Mouse (Mus musculus) neural tube, postnatal 0 days (tissue): ENCODE results near the gene Atp6v0e2. TPM values are rescaled to one million over a fixed set of nuclear protein-coding genes. Genes with fewer than 3 reads are reported as not detected.

Source experiments
- polyA plus RNA-seq: library from polyadenylated mRNA; unstranded; fragments of >200 nt; fragmentation: Nextera tagmentation; extraction: Ambion mirVana; gene quantifications from 2 replicates; pipeline ENCODE4 v1.2.1, GENCODE M21; 2015

Atp6v0e2 gene
- polyA plus RNA-seq, result 494 and 535 TPM in 2 replicates

GRCm38 (mm10) chr6:48537105-48537954 is at the start of gene Atp6v0e2:
Atp6v0e2 (plus strand) TSS chr6:48537615.

GRCm38 (mm10) chr6:48554280-48555103 is 17.1 kb downstream of the Atp6v0e2 start, which contains the start of gene Lrrc61:
Lrrc61 (plus strand) TSS chr6:48554796.

GRCm38 (mm10) chr6:48572572-48573061 is 35.2 kb downstream of the Atp6v0e2 start, which contains the start of gene Rarres2:
Rarres2 (minus strand) TSS chr6:48572789.

GRCm38 (mm10) chr6:48589194-48589750 is 51.9 kb downstream of the Atp6v0e2 start, which contains the start of gene Gm45021:
Gm45021 (plus strand) TSS chr6:48589610.

Other genes starting within 250 kb of the Atp6v0e2 start
- gene Krba1, start 142.0 kb upstream of the Atp6v0e2 start, polyA plus RNA-seq, result 17.5 and 21.6 TPM in 2 replicates
- gene Zfp467, start 91.8 kb upstream of the Atp6v0e2 start, polyA plus RNA-seq, result 45.1 and 46.9 TPM in 2 replicates
- 0.17 and 0.27 TPM in 2 replicates for gene Sspo, start 89.4 kb upstream of the Atp6v0e2 start, polyA plus RNA-seq
- 15.0 and 15.1 TPM in 2 replicates for gene Lrrc61, start 17.2 kb downstream of the Atp6v0e2 start, polyA plus RNA-seq
- 21.1 and 23.0 TPM in 2 replicates for gene Rarres2, start 35.2 kb downstream of the Atp6v0e2 start, polyA plus RNA-seq
- not detected in 2 replicates for gene Gm45021, start 52.0 kb downstream of the Atp6v0e2 start, polyA plus RNA-seq
- 33.1 and 38.6 TPM in 2 replicates for gene Repin1, start 56.3 kb downstream of the Atp6v0e2 start, polyA plus RNA-seq
- not detected in 2 replicates for gene Gm44965, start 56.3 kb downstream of the Atp6v0e2 start, polyA plus RNA-seq
- 7.1 and 7.3 TPM in 2 replicates for gene Zfp775, start 64.4 kb downstream of the Atp6v0e2 start, polyA plus RNA-seq
- 38.7 and 38.8 TPM in 2 replicates for gene AI854703, start 89.1 kb downstream of the Atp6v0e2 start, polyA plus RNA-seq
- 0.36 and 0.50 TPM in 2 replicates for gene Gimap8, start 109.6 kb downstream of the Atp6v0e2 start, polyA plus RNA-seq
- 1.0 and 1.2 TPM in 2 replicates for gene Gimap9, start 138.5 kb downstream of the Atp6v0e2 start, polyA plus RNA-seq
- gene Gimap4, start 146.9 kb downstream of the Atp6v0e2 start, polyA plus RNA-seq, result 0.57 and 0.62 TPM in 2 replicates
- 5.7 and 6.9 TPM in 2 replicates for gene Gimap6, start 170.6 kb downstream of the Atp6v0e2 start, polyA plus RNA-seq
- 0.68 TPM in 1 of 2 replicates, not detected in the other for gene Gm28053, start 181.0 kb downstream of the Atp6v0e2 start, polyA plus RNA-seq
- gene Gimap7, start 181.0 kb downstream of the Atp6v0e2 start, polyA plus RNA-seq, result not detected in 2 replicates
- 5.9 and 8.2 TPM in 2 replicates for gene Gimap1, start 201.4 kb downstream of the Atp6v0e2 start, polyA plus RNA-seq
- gene Gimap5, start 208.6 kb downstream of the Atp6v0e2 start, polyA plus RNA-seq, result 1.7 and 2.2 TPM in 2 replicates
- not detected in 2 replicates for gene Gimap3, start 233.2 kb downstream of the Atp6v0e2 start, polyA plus RNA-seq